Mouse (Mus musculus): ENCODE results near the gene Riox1. TPM values are rescaled to one million over a fixed set of nuclear protein-coding genes. Genes with fewer than 3 reads are reported as not detected.

Gene Riox1
- 8.1 TPM for polyA plus RNA-seq (2015; fragmentation: Illumina TruSeq; extraction: RNeasy Lipid Tissue Mini Kit (QIAGEN cat#74804); ENCODE audit: insufficient read depth, low replicate concordance)

GRCm38 (mm10) chr12:83950493-83950839 lies at the start of gene Riox1:
Gene Riox1, plus strand, starts transcription at chr12:83950608.

DNA sequence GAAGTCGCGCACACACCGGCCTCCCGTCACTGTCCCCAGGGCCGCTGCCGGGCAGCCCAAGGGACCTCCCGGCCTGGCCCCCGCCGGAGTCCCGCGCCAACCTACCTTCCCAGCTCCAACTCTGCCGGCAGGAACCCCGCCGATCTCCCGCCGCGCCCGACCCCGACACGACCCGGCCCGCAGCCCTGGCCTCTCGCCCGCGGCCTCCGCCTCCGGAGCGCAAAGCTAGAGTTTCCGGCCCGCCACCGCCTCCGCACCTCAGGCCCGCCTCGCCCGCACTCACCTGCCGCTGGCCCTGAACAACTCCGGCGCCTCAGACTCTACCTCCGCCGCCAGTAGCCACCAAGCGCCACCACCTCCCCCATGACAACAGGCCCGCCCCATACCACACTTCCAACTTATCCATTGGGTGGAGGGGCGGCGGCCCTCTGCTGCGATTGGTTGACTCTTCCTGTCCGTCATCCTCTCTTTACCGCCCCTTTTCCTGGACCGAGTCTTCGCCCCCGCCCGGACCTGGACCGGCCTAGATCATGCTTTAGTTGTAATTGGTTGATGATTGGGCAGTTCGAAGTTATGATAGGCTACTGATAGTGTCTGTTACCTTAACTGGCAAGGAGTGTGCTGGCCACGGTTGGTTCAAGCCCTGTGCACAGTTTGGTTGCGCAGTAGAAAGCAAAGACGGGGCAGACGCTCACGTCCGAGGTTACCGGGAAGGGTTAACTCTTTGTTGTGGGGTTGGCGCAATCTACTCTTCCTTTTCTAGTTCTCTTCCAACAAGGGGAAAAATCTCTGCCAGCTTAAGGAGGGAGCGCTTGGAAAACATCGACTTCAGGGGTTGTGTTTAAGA lies 28.6 kb upstream of the Riox1 start, which contains the start of gene Numb:
Gene Numb (minus strand): TSS at position 400 of the 847 bp plus-strand sequence.

GRCm38 (mm10) chr12:83984752-83985151 lies 34.3 kb downstream of the Riox1 start, which contains the start of gene Heatr4:
Gene Heatr4, minus strand, starts transcription at chr12:83984852.

GRCm38 (mm10) chr12:83987583-83988441 lies 37.4 kb downstream of the Riox1 start, which contains the start of gene Acot2:
Gene Acot2, plus strand, starts transcription at chr12:83987861.

Other genes with a start within 250 kb of the Riox1 start
- gene Papln, start 187.0 kb upstream of the Riox1 start, polyA plus RNA-seq (2015; fragmentation: Illumina TruSeq; extraction: RNeasy Lipid Tissue Mini Kit (QIAGEN cat#74804); ENCODE audit: insufficient read depth, low replicate concordance): 0.11 TPM
- gene Numb, start 28.7 kb upstream of the Riox1 start, polyA plus RNA-seq (2015; fragmentation: Illumina TruSeq; extraction: RNeasy Lipid Tissue Mini Kit (QIAGEN cat#74804); ENCODE audit: insufficient read depth, low replicate concordance): 30.5 TPM
- gene Heatr4, start 34.2 kb downstream of the Riox1 start, polyA plus RNA-seq (2015; fragmentation: Illumina TruSeq; extraction: RNeasy Lipid Tissue Mini Kit (QIAGEN cat#74804); ENCODE audit: insufficient read depth, low replicate concordance): not detected
- gene Acot2, start 37.3 kb downstream of the Riox1 start, polyA plus RNA-seq (2015; fragmentation: Illumina TruSeq; extraction: RNeasy Lipid Tissue Mini Kit (QIAGEN cat#74804); ENCODE audit: insufficient read depth, low replicate concordance): 3.1 TPM
- gene Acot1, start 58.9 kb downstream of the Riox1 start, polyA plus RNA-seq (2015; fragmentation: Illumina TruSeq; extraction: RNeasy Lipid Tissue Mini Kit (QIAGEN cat#74804); ENCODE audit: insufficient read depth, low replicate concordance): 8.4 TPM
- 0.36 TPM for gene Acot4, start 87.8 kb downstream of the Riox1 start, polyA plus RNA-seq (2015; fragmentation: Illumina TruSeq; extraction: RNeasy Lipid Tissue Mini Kit (QIAGEN cat#74804); ENCODE audit: insufficient read depth, low replicate concordance)
- gene Gm49366, start 88.3 kb downstream of the Riox1 start, polyA plus RNA-seq (2015; fragmentation: Illumina TruSeq; extraction: RNeasy Lipid Tissue Mini Kit (QIAGEN cat#74804); ENCODE audit: insufficient read depth, low replicate concordance): not detected
- gene Acot3, start 101.5 kb downstream of the Riox1 start, polyA plus RNA-seq (2015; fragmentation: Illumina TruSeq; extraction: RNeasy Lipid Tissue Mini Kit (QIAGEN cat#74804); ENCODE audit: insufficient read depth, low replicate concordance): not detected
- gene Acot5, start 118.7 kb downstream of the Riox1 start, polyA plus RNA-seq (2015; fragmentation: Illumina TruSeq; extraction: RNeasy Lipid Tissue Mini Kit (QIAGEN cat#74804); ENCODE audit: insufficient read depth, low replicate concordance): not detected
- gene Acot6, start 150.0 kb downstream of the Riox1 start, polyA plus RNA-seq (2015; fragmentation: Illumina TruSeq; extraction: RNeasy Lipid Tissue Mini Kit (QIAGEN cat#74804); ENCODE audit: insufficient read depth, low replicate concordance): 1.7 TPM
- gene Dnal1, start 163.8 kb downstream of the Riox1 start, polyA plus RNA-seq (2015; fragmentation: Illumina TruSeq; extraction: RNeasy Lipid Tissue Mini Kit (QIAGEN cat#74804); ENCODE audit: insufficient read depth, low replicate concordance): 3.0 TPM
- gene Pnma1, start 197.9 kb downstream of the Riox1 start, polyA plus RNA-seq (2015; fragmentation: Illumina TruSeq; extraction: RNeasy Lipid Tissue Mini Kit (QIAGEN cat#74804); ENCODE audit: insufficient read depth, low replicate concordance): 0.25 TPM

Data from spleen, adult 10 weeks (tissue).